Mouse (Mus musculus): Measurements from ENCODE around the gene Gstp1.

DNA sequence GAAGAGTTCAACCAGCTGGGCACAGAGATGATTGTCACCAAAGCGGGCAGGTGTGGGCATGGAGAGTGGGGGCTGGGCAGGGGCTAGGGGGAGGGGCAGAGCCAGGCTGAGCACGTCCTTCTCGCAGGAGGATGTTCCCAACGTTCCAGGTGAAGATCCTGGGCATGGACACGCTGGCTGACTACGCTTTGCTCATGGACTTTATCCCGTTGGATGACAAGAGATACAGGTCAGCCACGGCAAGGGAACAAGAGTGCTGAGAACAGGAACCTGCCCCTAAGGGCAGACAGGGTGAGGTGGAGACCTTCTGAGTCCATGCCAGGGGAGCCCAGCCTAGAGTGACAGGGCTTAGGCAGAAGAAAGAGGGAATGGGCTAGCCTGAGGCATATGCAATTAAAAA lies 41.0 kb downstream of the Gstp1 start:
- TF ChIP-seq CTCF (IDR thresholded peaks at IDR 0.05; ENCODE audit: low read depth, low read length) (no peak), POLR2A (IDR thresholded peaks at IDR 0.05; ENCODE audit: extremely low read depth, insufficient read depth, low read length) (no peak)

Data from liver, adult 2 months (tissue).